8 mouse cellular contexts compared by ENCODE assay signal in the genomic region with DNA sequence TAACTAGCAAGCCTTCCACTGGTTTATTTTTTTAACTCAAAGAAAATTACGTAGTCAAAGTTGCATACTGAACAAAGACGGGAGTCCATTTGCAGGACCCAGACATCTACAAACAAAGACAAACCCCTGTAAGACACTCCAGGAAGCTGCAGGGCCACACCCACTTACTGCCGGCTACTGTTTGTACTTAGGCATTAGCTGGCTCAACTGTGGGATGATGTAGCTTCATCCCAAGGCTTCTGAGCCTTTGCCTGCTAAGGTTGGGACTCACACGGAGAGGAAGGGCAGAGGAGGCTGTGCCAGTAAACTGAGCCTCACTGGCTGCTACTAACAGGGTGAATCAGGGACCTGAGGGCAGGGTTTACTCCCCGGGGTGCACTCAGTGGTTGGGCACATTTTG.
DNase-seq lines count a peak whose midpoint lies in the region; ATAC-seq lines count a peak whose summit lies in the region.

No protein-coding gene starts in this region.

- DNase-seq in heart, adult 18-20 months, result peak; percentile 52 to 71
- no peak for DNase-seq in heart, adult 8-10 months (ENCODE audit: low spot score)
- peak; percentile 55 for DNase-seq in lung, postnatal 14 days
- DNase-seq in spleen, adult 18-20 months, result no peak
- DNase-seq in spleen, postnatal 4 days (ENCODE audit: low spot score in 2 of 2), result no peak
- DNase-seq in right cerebral cortex, adult 18-20 months, result no peak

- H3K4me1 ChIP-seq in forebrain, embryonic 12.5 days, result peaks cover 46% of the 10 kb centered on the region
- peaks cover 24% of the 10 kb centered on the region for H3K4me1 ChIP-seq in intestine, embryonic 16.5 days (ENCODE audit: control insufficient read depth, insufficient read depth, low read length)

- H3K4me2 ChIP-seq in forebrain, embryonic 12.5 days, result no peak overlapping the region
- no peak overlapping the region for H3K4me2 ChIP-seq in intestine, embryonic 16.5 days (ENCODE audit: low read depth, low read length)

- no peaks in the 10 kb centered on the region for H3K36me3 ChIP-seq in forebrain, embryonic 12.5 days (replicated peaks)
- no peaks in the 10 kb centered on the region for H3K36me3 ChIP-seq in intestine, embryonic 16.5 days (ENCODE audit: control insufficient read depth, insufficient read depth, low read length)

- H3K9me3 ChIP-seq in forebrain, embryonic 12.5 days, result no peaks in the 10 kb centered on the region
- no peaks in the 10 kb centered on the region for H3K9me3 ChIP-seq in intestine, embryonic 16.5 days (ENCODE audit: control insufficient read depth, low read length)

- peak; percentile 44; the same call in 1 of the 2 replicates for ATAC-seq in forebrain, embryonic 12.5 days (ENCODE audit: low FRiP score)
- peak; percentile 60 for ATAC-seq in intestine, embryonic 16.5 days

- peak overlapping the region; percentile 70 for H3K27ac ChIP-seq in forebrain, embryonic 12.5 days
- H3K27ac ChIP-seq in intestine, embryonic 16.5 days (ENCODE audit: low read length), result peak overlapping the region; percentile 35; the same call in 1 of the 2 replicates

- H3K9ac ChIP-seq in forebrain, embryonic 12.5 days, result no peak overlapping the region
- H3K9ac ChIP-seq in intestine, embryonic 16.5 days (ENCODE audit: low read depth, low read length), result no peak overlapping the region

- no peak overlapping the region for H3K4me3 ChIP-seq in forebrain, embryonic 12.5 days (replicated peaks)
- H3K4me3 ChIP-seq in intestine, embryonic 16.5 days (ENCODE audit: low read length), result no peak overlapping the region

- no peaks in the 10 kb centered on the region for H3K27me3 ChIP-seq in forebrain, embryonic 12.5 days
- H3K27me3 ChIP-seq in intestine, embryonic 16.5 days (replicated peaks; ENCODE audit: control insufficient read depth, insufficient read depth, low read length), result no peaks in the 10 kb centered on the region

- WGBS in forebrain, embryonic 12.5 days, result 11% methylated on average over 5 of the region's 5 CpGs
- 18% methylated on average over 5 of the region's 5 CpGs for WGBS in intestine, embryonic 16.5 days

Comparison
In these comparisons a context has a peak if more than half of its experiments do, and no peak if none do; other contexts are left out.
1. DNase-seq: peak in heart, adult 18-20 months (2 of 2) and lung, postnatal 14 days (single experiment); none in heart, adult 8-10 months (single experiment), spleen, adult 18-20 months (0 of 2), spleen, postnatal 4 days (0 of 2) and right cerebral cortex, adult 18-20 months (single experiment).